ENCODE assay signal across 23 mouse cellular contexts in the genomic region with DNA sequence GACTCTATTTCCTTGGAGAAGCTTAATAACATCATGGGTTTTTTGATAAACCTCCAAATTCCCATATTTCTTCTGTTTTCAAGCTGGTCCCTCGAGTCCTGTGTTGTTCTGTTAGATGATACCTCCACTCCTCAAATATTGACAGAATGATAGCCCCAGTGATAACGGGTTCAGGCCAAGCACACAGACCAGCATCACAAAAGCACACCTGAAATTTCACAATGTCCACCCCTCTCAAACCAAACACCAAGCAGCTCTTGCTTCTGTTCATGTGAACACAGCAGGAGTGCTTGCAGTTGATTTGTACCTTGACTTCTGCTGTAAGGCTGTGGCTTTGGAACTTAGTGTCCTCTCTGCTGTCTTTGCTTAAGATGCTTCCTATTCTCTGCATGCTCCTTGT.
"Had no signal": no experiment of that assay in that cellular context is flagged by ENCODE, and none has a peak within 500 bp of the region (broad histone marks: within the 10 kb centered on the region; RNA-seq: fewer than 3 reads in every experiment).

No protein-coding gene starts in this region.

- H3K4me3 ChIP-seq: gastrocnemius, adult 2 months; heart, embryonic 10.5 days; heart, embryonic 12.5 days; hindbrain, embryonic 13.5 days; hindbrain, embryonic 15.5 days; kidney, embryonic 15.5 days had no signal

- H3K36me3 ChIP-seq: heart, embryonic 10.5 days; heart, embryonic 12.5 days; hindbrain, embryonic 13.5 days; hindbrain, embryonic 15.5 days; kidney, embryonic 15.5 days had no signal

- H3K27ac ChIP-seq: gastrocnemius, adult 2 months; heart, embryonic 10.5 days; hindbrain, embryonic 13.5 days; hindbrain, embryonic 15.5 days; hindbrain, postnatal 0 days; kidney, embryonic 15.5 days; kidney, postnatal 0 days had no signal

- H3K9ac ChIP-seq: heart, embryonic 12.5 days; hindbrain, embryonic 13.5 days; hindbrain, embryonic 15.5 days; kidney, embryonic 15.5 days had no signal

- H3K9me3 ChIP-seq: heart, embryonic 10.5 days; heart, embryonic 12.5 days; hindbrain, embryonic 13.5 days; hindbrain, embryonic 15.5 days; kidney, embryonic 15.5 days had no signal

- H3K4me2 ChIP-seq: heart, embryonic 12.5 days; hindbrain, embryonic 13.5 days; hindbrain, embryonic 15.5 days; kidney, embryonic 15.5 days had no signal

- H3K4me1 ChIP-seq: heart, embryonic 10.5 days; heart, embryonic 12.5 days; hindbrain, embryonic 13.5 days; hindbrain, embryonic 15.5 days; kidney, embryonic 15.5 days had no signal

- ATAC-seq: forebrain, embryonic 16.5 days; hindbrain, postnatal 0 days; intestine, embryonic 16.5 days had no signal

- H3K27me3 ChIP-seq: heart, embryonic 12.5 days; hindbrain, embryonic 13.5 days; hindbrain, embryonic 15.5 days; kidney, embryonic 15.5 days had no signal

- DNase-seq: gastrocnemius, adult 2 months; gastrocnemius, postnatal 10 days; gastrocnemius, postnatal 25 days; heart, adult 18-20 months; heart, postnatal 10 days; heart, postnatal 4 days; kidney, adult 11 months; kidney, adult 2 months; kidney, adult 9 months; kidney, postnatal 14 days; kidney, postnatal 36 days; layer of hippocampus, adult 9-11 months; layer of hippocampus, postnatal 36 days; left cerebral cortex, postnatal 4 days had no signal
